Mouse (Mus musculus): ENCODE measurements at regions not wholly inside any gene's neighbourhood (a gene's known extent, or its start where the extent isn't known, plus 50 kb on each side); places are given as distances from the start of the nearest gene placed in this dataset.

DNA sequence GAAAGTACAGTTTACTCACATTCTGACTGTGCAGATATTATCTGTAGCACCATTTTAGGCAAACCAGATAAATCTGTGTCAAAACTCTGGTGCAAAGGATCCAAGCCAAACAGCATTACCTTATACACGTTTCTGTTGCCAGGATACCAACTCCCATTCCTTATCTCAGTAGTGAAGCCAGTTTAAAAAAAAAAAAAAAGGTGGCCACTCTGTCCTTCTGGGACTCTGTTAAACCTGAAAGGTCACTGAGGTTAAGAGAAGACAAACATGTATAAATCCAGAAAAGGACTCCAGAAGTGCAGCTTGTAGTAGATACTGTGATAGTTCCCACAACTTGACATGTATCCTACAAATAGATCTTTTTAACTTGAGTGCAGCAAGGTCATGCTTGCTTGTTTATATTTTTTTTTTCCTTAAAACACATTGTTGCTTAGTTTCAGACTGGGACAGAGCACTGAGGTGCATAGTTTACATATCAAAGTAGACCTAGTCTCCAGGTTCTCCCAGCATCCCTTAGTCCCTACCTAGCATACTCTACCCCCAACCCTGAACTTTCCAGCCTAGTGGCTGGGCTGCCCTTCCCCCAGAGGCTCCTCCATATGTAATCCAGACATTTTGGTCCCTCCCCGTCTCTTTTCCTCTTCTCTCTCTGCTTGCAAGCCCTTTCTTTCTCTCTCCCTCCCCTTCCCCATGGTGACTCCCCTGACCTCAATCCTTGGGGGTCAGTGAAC is 116.7 kb upstream of the Rhobtb1 start:
- TF ChIP-seq CTCF (IDR thresholded peaks at IDR 0.05; ENCODE audit: low read depth, low read length) (no peak), POLR2A (IDR thresholded peaks at IDR 0.05; ENCODE audit: extremely low read depth, insufficient read depth, low read length) (no peak)

All from liver, adult 2 months (tissue).